In the genomic region with DNA sequence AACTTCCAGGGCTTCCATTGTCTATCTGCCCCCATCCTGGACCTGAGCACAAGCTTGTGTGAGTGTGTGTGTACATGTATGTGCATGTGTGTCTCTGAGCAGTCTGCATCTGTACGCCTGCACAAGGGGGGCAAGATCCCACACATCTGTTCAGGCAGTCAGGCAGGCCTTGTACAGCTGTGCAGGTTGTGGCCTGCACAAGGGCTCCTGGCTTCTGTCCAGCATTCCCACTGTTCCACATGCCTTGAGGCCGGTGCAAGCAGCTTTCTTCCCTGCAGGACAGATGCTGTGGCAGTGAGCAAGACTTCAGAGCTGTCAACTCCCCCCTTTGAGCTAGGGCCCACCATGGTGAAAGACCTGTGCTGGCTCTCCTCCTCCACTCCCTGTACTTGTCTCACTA, we compare ENCODE assay signal across 23 mouse cellular contexts. TPM values are rescaled to one million over a fixed set of nuclear protein-coding genes. Genes with fewer than 3 reads are reported as not detected.
DNase-seq lines count a peak whose midpoint lies in the region; ATAC-seq lines count a peak whose summit lies in the region.
"Had no signal": no experiment of that assay in that cellular context is flagged by ENCODE, and none has a peak within 500 bp of the region (broad histone marks: within the 10 kb centered on the region; RNA-seq: fewer than 3 reads in every experiment).

No protein-coding gene starts in this region.

- peak; percentile 26 for DNase-seq in adrenal gland, postnatal 14 days
- no peak for DNase-seq in adrenal gland, postnatal 25 days
- DNase-seq in urinary bladder, postnatal 14 days (ENCODE audit: low spot score), result peak; percentile 25
- no peak for DNase-seq in urinary bladder, postnatal 10 days (ENCODE audit: low spot score)
- no peak for DNase-seq in layer of hippocampus, adult 18-20 months (ENCODE audit: low spot score in 2 of 2)
- no peak for DNase-seq in testis, postnatal 10 days (ENCODE audit: low spot score)
- DNase-seq: adrenal gland, postnatal 10 days; cerebellum, adult 2 months; gastrocnemius, postnatal 14 days; heart, postnatal 10 days; kidney, adult 11 months; lung, adult 2 months had no signal

- H3K36me3 ChIP-seq in kidney, embryonic 14.5 days (ENCODE audit: control insufficient read depth, insufficient read depth, low read length), result no peaks in the 10 kb centered on the region
- H3K36me3 ChIP-seq in kidney, embryonic 16.5 days (ENCODE audit: insufficient read depth, low read length), result no peaks in the 10 kb centered on the region
- H3K36me3 ChIP-seq: midbrain, embryonic 15.5 days had no signal

- no peak overlapping the region for H3K27ac ChIP-seq in kidney, embryonic 14.5 days (ENCODE audit: low read depth, low read length)
- H3K27ac ChIP-seq in kidney, embryonic 16.5 days (ENCODE audit: low read length), result no peak overlapping the region
- H3K27ac ChIP-seq: macrophage; midbrain, embryonic 15.5 days had no signal

- WGBS in kidney, embryonic 14.5 days, result 43% methylated on average over 2 of the region's 2 CpGs
- WGBS in kidney, embryonic 16.5 days, result 43% methylated on average over 2 of the region's 2 CpGs

- no peak overlapping the region for H3K4me2 ChIP-seq in kidney, embryonic 14.5 days (replicated peaks; ENCODE audit: low read depth, low read length)
- no peak overlapping the region for H3K4me2 ChIP-seq in kidney, embryonic 16.5 days (replicated peaks; ENCODE audit: low read depth, low read length)
- H3K4me2 ChIP-seq: liver, embryonic 11.5 days; midbrain, embryonic 15.5 days had no signal

- no peaks in the 10 kb centered on the region for H3K9me3 ChIP-seq in kidney, embryonic 14.5 days (ENCODE audit: control insufficient read depth, low read length)
- no peaks in the 10 kb centered on the region for H3K9me3 ChIP-seq in kidney, embryonic 16.5 days (ENCODE audit: low read length)
- H3K9me3 ChIP-seq: midbrain, embryonic 15.5 days had no signal

- H3K9ac ChIP-seq in kidney, embryonic 14.5 days (ENCODE audit: low read depth, low read length), result no peak overlapping the region
- no peak overlapping the region for H3K9ac ChIP-seq in kidney, embryonic 16.5 days (replicated peaks; ENCODE audit: low read length)
- H3K9ac ChIP-seq: midbrain, embryonic 15.5 days had no signal

- peak; percentile 24; the same call in 1 of the 2 replicates for ATAC-seq in kidney, embryonic 14.5 days (ENCODE audit: low FRiP score, low TSS enrichment)
- no peak for ATAC-seq in kidney, embryonic 16.5 days (ENCODE audit: low FRiP score, low TSS enrichment)
- ATAC-seq: hindbrain, embryonic 16.5 days; midbrain, embryonic 15.5 days had no signal

- H3K4me1 ChIP-seq in kidney, embryonic 14.5 days (ENCODE audit: control insufficient read depth, insufficient read depth, low read length), result no peaks in the 10 kb centered on the region
- H3K4me1 ChIP-seq in kidney, embryonic 16.5 days (ENCODE audit: insufficient read depth, low read length), result no peaks in the 10 kb centered on the region
- H3K4me1 ChIP-seq: midbrain, embryonic 15.5 days had no signal

- H3K4me3 ChIP-seq in kidney, embryonic 14.5 days (ENCODE audit: low read length), result no peak overlapping the region
- no peak overlapping the region for H3K4me3 ChIP-seq in kidney, embryonic 16.5 days (ENCODE audit: low read length)
- H3K4me3 ChIP-seq: midbrain, embryonic 15.5 days had no signal

- no peaks in the 10 kb centered on the region for H3K27me3 ChIP-seq in kidney, embryonic 14.5 days (ENCODE audit: control insufficient read depth, insufficient read depth, low read length)
- no peaks in the 10 kb centered on the region for H3K27me3 ChIP-seq in kidney, embryonic 16.5 days (ENCODE audit: insufficient read depth, low read length)
- H3K27me3 ChIP-seq: midbrain, embryonic 15.5 days had no signal

RNA-seq across cellular contexts. Expression of gene Fgf15, which starts 13.2 kb away (rescaled TPM):
- total RNA-seq in adrenal gland, postnatal 14 days (2021), result not detected in 2 replicates
- not detected in 2 replicates for total RNA-seq in adrenal gland, postnatal 25 days (2021)
- polyA plus RNA-seq in kidney, embryonic 14.5 days (2014; fragmentation: Nextera tagmentation; extraction: Ambion mirVana), result 2.2 and 2.5 TPM in 2 replicates
- 2.9 and 3.1 TPM in 2 replicates for polyA plus RNA-seq in kidney, embryonic 16.5 days (2015; fragmentation: Nextera tagmentation; extraction: Ambion mirVana)
- total RNA-seq in layer of hippocampus, adult 18-20 months (2021), result not detected
- total RNA-seq: adrenal gland, postnatal 10 days; CH12.LX; gastrocnemius, postnatal 14 days; heart, adult 8-10 months; heart, postnatal 10 days; layer of hippocampus, postnatal 10 days; left cerebral cortex, postnatal 10 days had no signal
- polyA plus RNA-seq: cerebellum, adult 2 months; frontal cortex, adult 2 months; lung, adult 2 months; macrophage had no signal

RNA-seq across cellular contexts. Expression of gene LTO1, which starts 31.8 kb away (rescaled TPM):
- total RNA-seq in adrenal gland, postnatal 14 days (2021), result 24.1 and 33.2 TPM in 2 replicates
- 18.7 and 27.1 TPM in 2 replicates for total RNA-seq in adrenal gland, postnatal 25 days (2021)
- polyA plus RNA-seq in kidney, embryonic 14.5 days (2014; fragmentation: Nextera tagmentation; extraction: Ambion mirVana), result 19.2 and 20.3 TPM in 2 replicates
- 31.4 and 33.7 TPM in 2 replicates for polyA plus RNA-seq in kidney, embryonic 16.5 days (2015; fragmentation: Nextera tagmentation; extraction: Ambion mirVana)
- 10 to 100 TPM; 25.6 to 27.2 TPM for total RNA-seq in layer of hippocampus, adult 18-20 months (2021)

RNA-seq across cellular contexts. Expression of gene Fgf4, which starts 35.9 kb away (rescaled TPM):
- not detected in 2 replicates for total RNA-seq in adrenal gland, postnatal 14 days (2021)
- total RNA-seq in adrenal gland, postnatal 25 days (2021), result not detected in 2 replicates
- polyA plus RNA-seq in kidney, embryonic 14.5 days (2014; fragmentation: Nextera tagmentation; extraction: Ambion mirVana), result not detected in 2 replicates
- 0.05 TPM in 1 of 2 replicates, not detected in the other for polyA plus RNA-seq in kidney, embryonic 16.5 days (2015; fragmentation: Nextera tagmentation; extraction: Ambion mirVana)
- total RNA-seq in layer of hippocampus, adult 18-20 months (2021), result not detected
- total RNA-seq: adrenal gland, postnatal 10 days; CH12.LX; heart, adult 8-10 months; heart, postnatal 10 days; layer of hippocampus, postnatal 10 days; left cerebral cortex, postnatal 10 days had no signal
- polyA plus RNA-seq: cerebellum, adult 2 months; frontal cortex, adult 2 months; hindbrain, embryonic 16.5 days; liver, embryonic 11.5 days; lung, adult 2 months; macrophage; midbrain, embryonic 15.5 days had no signal

RNA-seq across cellular contexts. Expression of gene Fgf3, which starts 45.2 kb away (rescaled TPM):
- total RNA-seq in adrenal gland, postnatal 14 days (2021), result 0.70 and 0.83 TPM in 2 replicates
- 1.0 and 1.2 TPM in 2 replicates for total RNA-seq in adrenal gland, postnatal 25 days (2021)
- polyA plus RNA-seq in kidney, embryonic 14.5 days (2014; fragmentation: Nextera tagmentation; extraction: Ambion mirVana), result 0.18 and 0.70 TPM in 2 replicates
- polyA plus RNA-seq in kidney, embryonic 16.5 days (2015; fragmentation: Nextera tagmentation; extraction: Ambion mirVana), result 0.58 and 0.87 TPM in 2 replicates
- total RNA-seq in layer of hippocampus, adult 18-20 months (2021), result not detected
- total RNA-seq: CH12.LX; gastrocnemius, postnatal 14 days; heart, adult 8-10 months; heart, postnatal 10 days; layer of hippocampus, postnatal 10 days had no signal
- polyA plus RNA-seq: lung, adult 2 months; macrophage had no signal

RNA-seq across cellular contexts. Expression of gene Ccnd1, which starts 56.6 kb away (rescaled TPM):
- total RNA-seq in adrenal gland, postnatal 14 days (2021), result 95.5 and 104 TPM in 2 replicates
- 111 and 117 TPM in 2 replicates for total RNA-seq in adrenal gland, postnatal 25 days (2021)
- 231 and 315 TPM in 2 replicates for polyA plus RNA-seq in kidney, embryonic 14.5 days (2014; fragmentation: Nextera tagmentation; extraction: Ambion mirVana)
- polyA plus RNA-seq in kidney, embryonic 16.5 days (2015; fragmentation: Nextera tagmentation; extraction: Ambion mirVana), result 185 and 234 TPM in 2 replicates
- total RNA-seq in layer of hippocampus, adult 18-20 months (2021), result 10 to 100 TPM; 56.0 to 59.6 TPM

Comparison
In these comparisons a context has a peak if more than half of its experiments do, and no peak if none do; other contexts are left out.
1. DNase-seq: peak in adrenal gland, postnatal 14 days (single experiment) and urinary bladder, postnatal 14 days (single experiment); none in adrenal gland, postnatal 25 days (single experiment), urinary bladder, postnatal 10 days (single experiment), layer of hippocampus, adult 18-20 months (0 of 2) and testis, postnatal 10 days (single experiment).